Comparison of ENCODE assay signal across 8 mouse cellular contexts in genomic region chr4:133931349-133931748, GRCm38 (mm10). TPM values are rescaled to one million over a fixed set of nuclear protein-coding genes. Genes with fewer than 3 reads are reported as not detected.
DNase-seq lines count a peak whose midpoint lies in the region; ATAC-seq and TF ChIP-seq lines count a peak whose summit lies in the region.

No protein-coding gene starts in this region.

- H3K9me3 ChIP-seq in kidney, embryonic 16.5 days (ENCODE audit: low read length) = no peaks in the 10 kb centered on the region
- peaks cover 4% of the 10 kb centered on the region; the same call in 1 of the 2 replicates for H3K9me3 ChIP-seq in E14TG2a.4 (ENCODE audit: low read length)
- no peaks in the 10 kb centered on the region for H3K9me3 ChIP-seq in liver, embryonic 13.5 days (replicated peaks)

- no peaks in the 10 kb centered on the region for H3K36me3 ChIP-seq in kidney, adult 2 months (ENCODE audit: control insufficient read depth, insufficient read depth, low read length)
- no peaks in the 10 kb centered on the region for H3K36me3 ChIP-seq in kidney, embryonic 16.5 days (ENCODE audit: insufficient read depth, low read length)
- H3K36me3 ChIP-seq in E14TG2a.4 (ENCODE audit: insufficient read depth, low read length) = no peaks in the 10 kb centered on the region
- H3K36me3 ChIP-seq in liver, embryonic 13.5 days = no peaks in the 10 kb centered on the region

- ATAC-seq in kidney, embryonic 16.5 days (ENCODE audit: low FRiP score, low TSS enrichment) = no peak
- ATAC-seq in liver, embryonic 13.5 days (ENCODE audit: low read depth) = 0 out of 2 replicates have a peak, but pooled peaks have one; percentile 34

- no peaks in the 10 kb centered on the region for H3K4me1 ChIP-seq in kidney, adult 2 months (ENCODE audit: control insufficient read depth, insufficient read depth, low read length)
- H3K4me1 ChIP-seq in kidney, embryonic 16.5 days (ENCODE audit: insufficient read depth, low read length) = peaks cover 9% of the 10 kb centered on the region
- peaks cover 20% of the 10 kb centered on the region for H3K4me1 ChIP-seq in E14TG2a.4 (replicated peaks; ENCODE audit: low read depth, low read length)
- peaks cover 27% of the 10 kb centered on the region for H3K4me1 ChIP-seq in liver, embryonic 13.5 days (replicated peaks)

- H3K4me2 ChIP-seq in kidney, embryonic 16.5 days (replicated peaks; ENCODE audit: low read depth, low read length) = no peak overlapping the region
- H3K4me2 ChIP-seq in liver, embryonic 13.5 days = no peak overlapping the region; the same call in 1 of the 2 replicates

- TF ChIP-seq POLR2A in kidney, adult 2 months (IDR thresholded peaks at IDR 0.05; ENCODE audit: low read depth, low read length) = no peak

- H3K4me3 ChIP-seq in kidney, adult 2 months (ENCODE audit: insufficient read depth, low read depth, low read length) = no peak overlapping the region
- H3K4me3 ChIP-seq in kidney, embryonic 16.5 days (ENCODE audit: low read length) = no peak overlapping the region
- no peak overlapping the region for H3K4me3 ChIP-seq in E14TG2a.4 (replicated peaks; ENCODE audit: low read length)
- H3K4me3 ChIP-seq in liver, embryonic 13.5 days (replicated peaks) = no peak overlapping the region

- DNase-seq in kidney, adult 2 months = peak; percentile 16
- peak; percentile 46 for DNase-seq in R1 (ENCODE audit: low read depth, low spot score)
- no peak for DNase-seq in liver, embryonic 13.5 days
- DNase-seq in yolk sac, embryonic 10.5 days (ENCODE audit: low spot score) = no peak
- no peak for DNase-seq in left cerebral cortex, adult 8-10 months (ENCODE audit: low spot score in 2 of 2)
- DNase-seq in adrenal gland, postnatal 25 days = no peak

- H3K27ac ChIP-seq in kidney, adult 2 months (ENCODE audit: insufficient read depth, low read depth, low read length) = no peak overlapping the region
- no peak overlapping the region for H3K27ac ChIP-seq in kidney, embryonic 16.5 days (ENCODE audit: low read length)
- no peak overlapping the region for H3K27ac ChIP-seq in liver, embryonic 13.5 days

- no peak overlapping the region for H3K9ac ChIP-seq in kidney, embryonic 16.5 days (replicated peaks; ENCODE audit: low read length)
- peak overlapping the region; percentile 34; the same call in 1 of the 2 replicates for H3K9ac ChIP-seq in liver, embryonic 13.5 days

- H3K27me3 ChIP-seq in kidney, adult 2 months (replicated peaks; ENCODE audit: control insufficient read depth, insufficient read depth, low read length) = no peaks in the 10 kb centered on the region
- H3K27me3 ChIP-seq in kidney, embryonic 16.5 days (ENCODE audit: insufficient read depth, low read length) = no peaks in the 10 kb centered on the region
- H3K27me3 ChIP-seq in E14TG2a.4 (ENCODE audit: insufficient read depth, low read length) = no peaks in the 10 kb centered on the region
- H3K27me3 ChIP-seq in liver, embryonic 13.5 days = no peaks in the 10 kb centered on the region

- WGBS in kidney, adult 2 months = 18% methylated on average over 10 of the region's 10 CpGs
- 25% methylated on average over 10 of the region's 10 CpGs for WGBS in kidney, embryonic 16.5 days
- 7% methylated on average over 10 of the region's 10 CpGs for WGBS in liver, embryonic 13.5 days (ENCODE audit: insufficient replicate concordance)

- TF ChIP-seq CTCF in kidney, adult 2 months (conservative IDR thresholded peaks at IDR 0.05; ENCODE audit: insufficient read depth, insufficient read length, low read depth, low read length) = peak; percentile 41
- TF ChIP-seq CTCF in E14TG2a.4 (conservative IDR thresholded peaks at IDR 0.05; ENCODE audit: low read length) = peak; percentile 79

RNA-seq across cellular contexts. Expression of gene Hmgn2, which starts 37.1 kb away (rescaled TPM):
- polyA plus RNA-seq in kidney, adult 2 months (2012; rRNA removed) = 12.2 and 21.9 TPM in 2 replicates
- 2,436 and 2,511 TPM in 2 replicates for polyA plus RNA-seq in kidney, embryonic 16.5 days (2015; fragmentation: Nextera tagmentation; extraction: Ambion mirVana)
- polyA plus RNA-seq in liver, embryonic 13.5 days (2015; fragmentation: Nextera tagmentation; extraction: Ambion mirVana) = 779 and 917 TPM in 2 replicates
- 100 to 1,000 TPM; 115 to 129 (median 119) TPM for total RNA-seq in left cerebral cortex, adult 8-10 months (2022)
- 391 and 425 TPM in 2 replicates for total RNA-seq in adrenal gland, postnatal 25 days (2021)

RNA-seq across cellular contexts. Expression of gene Rps6ka1, which starts 43.8 kb away (rescaled TPM):
- polyA plus RNA-seq in kidney, adult 2 months (2012; rRNA removed) = 29.4 and 30.9 TPM in 2 replicates
- polyA plus RNA-seq in kidney, embryonic 16.5 days (2015; fragmentation: Nextera tagmentation; extraction: Ambion mirVana) = 52.0 and 53.4 TPM in 2 replicates
- polyA plus RNA-seq in liver, embryonic 13.5 days (2015; fragmentation: Nextera tagmentation; extraction: Ambion mirVana) = 50.3 and 54.2 TPM in 2 replicates
- total RNA-seq in left cerebral cortex, adult 8-10 months (2022) = 10 to 100 TPM; 15.3 to 19.2 (median 17.7) TPM
- total RNA-seq in adrenal gland, postnatal 25 days (2021) = 14.7 and 21.3 TPM in 2 replicates

Comparison
In these comparisons a context has a peak if more than half of its experiments do, and no peak if none do; other contexts are left out.
1. RNA of gene Hmgn2, which starts 37.1 kb away (polyA plus RNA-seq): 2,436 to 2,511 TPM in kidney, embryonic 16.5 days and 779 to 917 TPM in liver, embryonic 13.5 days; 12.2 to 21.9 TPM in kidney, adult 2 months; every median in the first group is over 10 times any median in the second.
2. DNase-seq: peak in kidney, adult 2 months (single experiment) and R1 (single experiment); none in liver, embryonic 13.5 days (single experiment), yolk sac, embryonic 10.5 days (single experiment), left cerebral cortex, adult 8-10 months (0 of 2) and adrenal gland, postnatal 25 days (single experiment).